Mouse (Mus musculus) thymus, adult 2 months (tissue): ENCODE results near the gene Stoml2. TPM values are rescaled to one million over a fixed set of nuclear protein-coding genes. Genes with fewer than 3 reads are reported as not detected.

Source experiments
- DNase-seq: peaks from one replicate; pipeline ENCODE4 v3.0.0; 2021
- H3K27ac ChIP-seq: fragments of 200-500 bp; 2 replicates; pipeline ENCODE4 v1.5.1; 2012; ENCODE audit warnings: low read length, control low read depth; ENCODE audit not compliant: control insufficient read depth, insufficient read depth
- H3K27me3 ChIP-seq: fragments of 200-500 bp; 2 replicates; pipeline ENCODE4 v1.6.1; 2012; ENCODE audit warnings: mild to moderate bottlenecking, low read length, moderate library complexity, mixed read lengths; ENCODE audit not compliant: control insufficient read depth, insufficient read depth
- H3K36me3 ChIP-seq: fragments of 200-500 bp; 2 replicates; pipeline ENCODE4 v1.6.1; 2012; ENCODE audit warnings: mild to moderate bottlenecking, low read length, moderate library complexity; ENCODE audit not compliant: control insufficient read depth, insufficient read depth
- H3K4me1 ChIP-seq: fragments of 200-500 bp; replicated peaks from 2 replicates; pipeline ENCODE4 v1.6.1; 2012; ENCODE audit warnings: low read length; ENCODE audit not compliant: control insufficient read depth, insufficient read depth
- H3K4me3 ChIP-seq: fragments of 200-500 bp; 2 replicates; pipeline ENCODE4 v1.5.1; 2012; ENCODE audit warnings: mild to moderate bottlenecking, low read length, control low read depth, moderate library complexity; ENCODE audit not compliant: control insufficient read depth, insufficient read depth
- CTCF ChIP-seq: fragments of 200-500 bp; IDR thresholded peaks from 2 replicates; pipeline ENCODE4 v1.5.1; 2012; ENCODE audit warnings: mild to moderate bottlenecking, control low read depth, low read length, moderate library complexity, borderline replicate concordance; ENCODE audit not compliant: control insufficient read depth, poor library complexity, insufficient read depth; ENCODE audit errors: extremely low read depth
- POLR2A ChIP-seq: fragments of 200-500 bp; IDR thresholded peaks from 2 replicates; pipeline ENCODE4 v1.6.1; 2012; ENCODE audit warnings: mild to moderate bottlenecking, low read length, control low read depth, moderate library complexity; ENCODE audit not compliant: control insufficient read depth, poor library complexity, insufficient read depth; ENCODE audit errors: extremely low read depth
- WGBS: fragments of 180-500 bp; shearing (Covaris S2); methylation state at CpG from one replicate; pipeline ENCODE4 v1.1.7; 2018; 5-methylcytosine and 5-hydroxymethylcytosine counted together
- polyA plus RNA-seq: library from polyadenylated mRNA; depleted of rRNA; stranded (reverse); fragments of >200 nt; gene quantifications from 2 replicates; pipeline ENCODE4 v1.2.3, GENCODE M21; 2012

Gene Stoml2
- polyA plus RNA-seq, 1 experiment, result 78.5 TPM

- no peak for TF ChIP-seq CTCF
- no peak for TF ChIP-seq POLR2A
- H3K36me3 ChIP-seq, result no peaks in the 10 kb centered on the region
- peak within 1 kb of the TSS; percentile 39 for H3K4me3 ChIP-seq
- H3K27ac ChIP-seq, result no peak within 1 kb of the TSS
- DNase-seq, result peak; percentile 79
- peaks cover 11% of the 10 kb centered on the region for H3K4me1 ChIP-seq
- WGBS, result under 1% methylated on average over 33 of the region's 33 CpGs
- no peaks in the 10 kb centered on the region for H3K27me3 ChIP-seq
Measured at GRCm38 (mm10) chr4:43045659-43046302, 14.3 kb upstream of the Stoml2 start, which contains the start of gene Fam214b. TSS of gene Fam214b (minus strand) at chr4:43046220.

GRCm38 (mm10) chr4:43045285-43045658 is 13.8 kb upstream of the Stoml2 start:
- peak overlapping the region; percentile 39 for H3K4me3 ChIP-seq
- TF ChIP-seq POLR2A, result no peak
- no peak for TF ChIP-seq CTCF
- no peak overlapping the region for H3K27ac ChIP-seq
- H3K36me3 ChIP-seq, result no peaks in the 10 kb centered on the region
- peaks cover 11% of the 10 kb centered on the region for H3K4me1 ChIP-seq
- DNase-seq, result no peak
- 11% methylated on average over 13 of the region's 13 CpGs for WGBS
- no peaks in the 10 kb centered on the region for H3K27me3 ChIP-seq

- no peaks in the 10 kb centered on the region for H3K27me3 ChIP-seq
Measured at GRCm38 (mm10) chr4:43044673-43045072, 13.2 kb upstream of the Stoml2 start.

GRCm38 (mm10) chr4:43043644-43044357 is 12.3 kb upstream of the Stoml2 start:
- Histone ChIP-seq H3K27me3 (no peaks in the 10 kb centered on the region), H3K4me1 (peaks cover 22% of the 10 kb centered on the region), H3K4me3 (no peak overlapping the region), H3K27ac (no peak overlapping the region), H3K36me3 (no peaks in the 10 kb centered on the region)
- TF ChIP-seq POLR2A (no peak), CTCF (no peak)
- peak; percentile 54 for DNase-seq
- 26% methylated on average over 7 of the region's 7 CpGs for WGBS

More at GRCm38 (mm10) chr4:43044673-43045072, 13.2 kb upstream of the Stoml2 start:
- WGBS, result 14% methylated on average over 4 of the region's 4 CpGs
- Histone ChIP-seq H3K4me3 (no peak overlapping the region), H3K4me1 (peaks cover 15% of the 10 kb centered on the region), H3K36me3 (no peaks in the 10 kb centered on the region), H3K27ac (no peak overlapping the region)
- no peak for TF ChIP-seq POLR2A
- no peak for TF ChIP-seq CTCF
- no peak for DNase-seq

- 89% methylated on average over 9 of the region's 9 CpGs for WGBS
- TF ChIP-seq POLR2A, result no peak
- no peak for TF ChIP-seq CTCF
- DNase-seq, result no peak
- no peak overlapping the region for H3K4me3 ChIP-seq
- H3K36me3 ChIP-seq, result no peaks in the 10 kb centered on the region
- peaks cover 23% of the 10 kb centered on the region for H3K4me1 ChIP-seq
- no peak overlapping the region for H3K27ac ChIP-seq
- H3K27me3 ChIP-seq, result no peaks in the 10 kb centered on the region
Measured at GRCm38 (mm10) chr4:43040881-43041547, 9.5 kb upstream of the Stoml2 start.

- Histone ChIP-seq H3K4me3 (peak overlapping the region; percentile 44), H3K27ac (no peak overlapping the region), H3K4me1 (peaks cover 16% of the 10 kb centered on the region), H3K36me3 (no peaks in the 10 kb centered on the region), H3K27me3 (no peaks in the 10 kb centered on the region)
- 2% methylated on average over 25 of the region's 25 CpGs for WGBS
- TF ChIP-seq POLR2A (no peak), CTCF (no peak)
- peak; percentile 87 for DNase-seq
Measured at GRCm38 (mm10) chr4:43040114-43040572, 8.6 kb upstream of the Stoml2 start.
